ENCODE assay signal across 28 mouse cellular contexts in genomic region chr12:54074012-54074411, GRCm38 (mm10).
"Had no signal": no experiment of that assay in that cellular context is flagged by ENCODE, and none has a peak within 500 bp of the region (broad histone marks: within the 10 kb centered on the region; RNA-seq: fewer than 3 reads in every experiment).

No protein-coding gene starts in this region.

- H3K4me3 ChIP-seq: gastrocnemius, adult 2 months; heart, adult 2 months; heart, embryonic 10.5 days; heart, embryonic 12.5 days; hindbrain, embryonic 10.5 days; hindbrain, embryonic 12.5 days; intestine, embryonic 15.5 days; kidney, embryonic 15.5 days; limb, embryonic 13.5 days; limb, embryonic 15.5 days; liver, embryonic 13.5 days had no signal

- H3K27ac ChIP-seq: gastrocnemius, adult 2 months; heart, adult 2 months; heart, embryonic 10.5 days; hindbrain, embryonic 10.5 days; hindbrain, embryonic 12.5 days; hindbrain, embryonic 14.5 days; intestine, embryonic 15.5 days; kidney, embryonic 15.5 days; kidney, postnatal 0 days; limb, embryonic 13.5 days; limb, embryonic 15.5 days; liver, embryonic 13.5 days had no signal

- ATAC-seq: forebrain, embryonic 16.5 days; hindbrain, embryonic 16.5 days; inflammation-experienced regulatory T-cells, adult 6 months; intestine, embryonic 15.5 days; intestine, postnatal 0 days had no signal

- DNase-seq: gastrocnemius, adult 2 months; gastrocnemius, postnatal 10 days; gastrocnemius, postnatal 25 days; heart, adult 2 months; heart, postnatal 10 days; heart, postnatal 4 days; kidney, adult 18-20 months; kidney, adult 8-10 months; kidney, postnatal 14 days; kidney, postnatal 36 days; layer of hippocampus, adult 9-11 months; layer of hippocampus, postnatal 36 days; left cerebral cortex, postnatal 4 days; liver, embryonic 13.5 days had no signal
